Mouse (Mus musculus): ENCODE measurements around the gene Aatf.
"Not testable (repeated sequence)": the region's sequence is repeated elsewhere in the genome, so short reads cannot be mapped to it uniquely, and the experiment has no call there.

Aatf gene

DNA sequence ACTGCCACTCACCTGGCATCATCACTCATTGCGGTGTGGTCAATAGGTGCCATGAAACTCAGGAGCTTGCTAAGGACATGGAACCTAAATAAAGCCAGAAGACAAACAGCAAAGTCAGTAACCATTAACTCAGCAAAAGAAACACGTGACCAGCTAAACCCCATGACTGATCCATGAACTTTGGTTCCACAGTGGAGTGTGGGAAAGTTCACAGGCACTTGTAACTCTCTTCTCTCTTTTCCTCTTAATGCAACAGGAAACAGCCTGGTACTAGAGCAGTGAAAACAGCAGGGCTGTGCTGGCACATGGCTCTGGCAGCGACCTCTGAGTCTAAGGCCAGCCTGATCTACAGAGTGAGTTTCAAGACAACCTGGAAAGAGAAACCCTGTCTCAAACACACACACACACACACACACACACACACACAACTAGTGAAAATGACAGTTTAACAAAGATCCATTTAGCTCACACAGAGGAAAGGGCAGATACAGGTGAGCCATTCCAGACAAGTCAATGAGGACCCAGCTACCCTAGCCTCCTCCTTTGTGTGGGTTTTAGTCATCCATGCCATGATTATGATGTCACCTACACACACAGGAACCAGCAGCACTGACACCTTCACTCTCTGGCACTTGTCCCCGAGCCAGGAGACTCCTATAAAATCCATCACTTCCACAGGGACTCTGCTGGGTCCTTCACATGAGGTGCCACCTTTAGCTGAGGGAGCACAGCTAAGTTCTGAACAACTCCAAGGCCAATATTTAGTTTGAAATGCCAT lies 70.6 kb downstream of the Aatf start:
- no peak for DNase-seq (ENCODE audit: low read depth, low spot score)

GRCm38 (mm10) chr11:84440402-84440801 lies 72.9 kb downstream of the Aatf start:
- DNase-seq (ENCODE audit: low read depth, low spot score) = no peak

- DNase-seq (ENCODE audit: low read depth, low spot score) = no peak
These were observed 78.4 kb downstream of the Aatf start for GRCm38 (mm10) chr11:84434879-84435278.

- no peak for DNase-seq (ENCODE audit: low read depth, low spot score)
These were observed 83.0 kb downstream of the Aatf start for GRCm38 (mm10) chr11:84430336-84430735.

DNA sequence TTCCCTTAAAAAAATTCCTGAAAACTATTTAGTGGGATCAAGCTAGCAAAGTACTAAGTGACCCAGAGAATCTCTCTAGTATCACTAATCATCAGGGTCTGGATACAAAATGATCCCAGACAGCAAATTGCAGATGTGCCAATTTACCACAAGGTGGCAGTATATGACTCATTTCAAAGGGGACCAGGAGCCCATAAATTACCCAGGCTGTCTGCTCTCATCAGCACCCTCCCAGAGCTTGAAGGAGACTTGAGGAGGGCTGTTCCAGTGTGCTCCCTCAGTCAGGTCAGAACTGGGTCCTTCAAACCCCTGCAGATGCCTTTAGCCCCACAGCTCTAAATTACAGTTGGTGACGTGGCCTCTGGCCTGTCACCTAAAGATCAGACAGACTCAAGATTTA lies 83.7 kb downstream of the Aatf start:
- peak; percentile 72 for DNase-seq (ENCODE audit: low read depth, low spot score)

- no peak for DNase-seq (ENCODE audit: low read depth, low spot score)
These were observed 86.7 kb downstream of the Aatf start for GRCm38 (mm10) chr11:84426633-84426998.

DNA sequence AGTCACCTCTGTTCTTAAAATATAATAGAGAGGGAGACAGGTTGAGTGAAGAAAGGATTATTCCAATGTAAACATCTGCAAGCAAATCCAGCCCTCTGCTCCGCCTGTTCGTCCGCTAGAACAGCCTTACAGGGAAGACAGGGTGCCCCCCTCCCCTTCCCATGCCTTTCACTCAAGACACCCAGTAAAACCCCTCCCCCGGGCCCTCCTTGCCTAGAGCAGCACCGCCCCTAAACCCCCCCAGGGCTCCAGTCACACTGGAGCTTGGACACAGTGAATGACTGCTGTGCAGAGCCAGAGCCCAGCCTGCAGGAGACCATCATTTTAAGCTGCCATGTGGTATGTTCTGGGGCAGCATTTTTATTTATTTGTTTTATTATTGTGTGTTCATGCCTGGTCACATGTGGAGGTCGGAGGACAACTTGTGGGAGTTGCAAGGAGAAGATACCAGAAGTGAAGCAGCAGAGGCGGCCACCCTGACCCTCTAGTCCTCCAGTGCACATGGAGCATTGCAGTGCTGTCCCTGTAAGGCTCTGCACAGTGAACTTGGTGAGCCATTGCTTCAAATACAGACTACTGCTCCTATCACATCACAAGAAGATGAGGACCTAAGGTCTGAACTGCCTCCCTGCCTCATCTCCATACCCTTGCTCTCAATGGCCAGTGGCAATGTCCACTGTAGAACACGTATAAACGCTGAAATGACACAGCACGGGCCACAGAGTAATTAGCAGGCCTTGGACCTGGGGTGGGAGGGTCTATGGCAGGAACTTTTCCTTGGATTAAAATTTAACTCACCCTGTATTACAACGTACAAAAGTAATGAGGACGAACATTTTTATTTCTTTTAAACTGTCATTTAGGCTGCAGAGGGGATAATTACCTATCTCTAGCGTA lies 87.3 kb downstream of the Aatf start:
- no peak for DNase-seq (ENCODE audit: low read depth, low spot score)

- DNase-seq (ENCODE audit: low read depth, low spot score) = no peak
These were observed 92.5 kb downstream of the Aatf start for GRCm38 (mm10) chr11:84420779-84421178.

DNA sequence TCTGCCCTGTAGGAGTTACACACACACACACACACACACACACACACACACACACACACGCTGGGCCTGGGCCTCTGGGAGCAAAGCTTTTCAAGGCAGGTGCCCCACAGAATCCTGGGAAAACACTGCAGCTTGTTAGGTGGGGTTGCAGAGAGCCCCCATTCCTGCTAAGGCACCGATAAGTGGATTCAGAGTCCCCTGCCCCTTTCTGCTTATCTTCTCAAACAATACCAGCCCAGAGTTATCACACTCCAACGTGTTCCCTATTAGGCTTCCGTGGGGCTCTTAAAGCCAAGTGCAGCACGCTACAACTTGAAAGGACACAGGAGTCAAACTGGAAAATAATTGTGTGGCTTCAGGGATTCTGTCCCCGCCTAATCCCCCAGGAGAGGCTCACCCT lies 100.2 kb downstream of the Aatf start:
- DNase-seq (ENCODE audit: low read depth, low spot score) = no peak

DNA sequence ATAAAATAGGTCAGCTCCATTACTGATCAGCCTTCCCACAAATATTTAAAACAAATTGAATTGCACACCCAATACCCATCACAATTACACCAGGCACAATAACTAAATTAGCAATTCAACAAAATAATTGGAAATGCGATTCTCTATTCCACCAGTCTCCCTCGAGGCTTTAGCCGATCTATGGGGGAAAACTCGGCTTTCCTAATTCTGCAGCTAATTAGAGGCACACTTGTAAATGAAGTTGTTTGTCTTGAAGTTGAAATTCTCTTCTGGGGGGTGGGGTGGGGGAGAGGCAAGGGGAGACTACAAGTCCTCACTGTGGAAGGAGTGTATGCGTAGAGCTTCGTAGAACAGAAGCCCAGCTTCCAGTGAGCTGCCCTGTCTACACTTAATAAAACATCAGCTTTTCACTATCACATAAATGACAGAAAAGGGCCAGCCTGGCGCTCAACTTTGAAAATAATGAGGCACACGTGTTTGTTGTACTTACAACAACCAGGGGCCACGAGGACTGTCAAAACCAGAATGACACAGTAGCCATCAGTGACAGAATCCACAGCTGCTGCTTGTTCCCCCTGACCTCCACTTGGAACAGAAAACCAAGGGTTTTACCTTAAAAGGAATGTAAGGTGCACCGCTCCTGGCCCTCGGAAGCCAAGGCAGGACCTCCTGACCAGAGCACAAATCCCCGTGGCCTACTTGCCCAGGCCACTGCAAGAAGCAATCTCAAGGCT lies 101.0 kb downstream of the Aatf start:
- no peak for DNase-seq (ENCODE audit: low read depth, low spot score)

- no peak for DNase-seq (ENCODE audit: low read depth, low spot score)
These were observed 101.7 kb downstream of the Aatf start for GRCm38 (mm10) chr11:84411642-84412018.

DNA sequence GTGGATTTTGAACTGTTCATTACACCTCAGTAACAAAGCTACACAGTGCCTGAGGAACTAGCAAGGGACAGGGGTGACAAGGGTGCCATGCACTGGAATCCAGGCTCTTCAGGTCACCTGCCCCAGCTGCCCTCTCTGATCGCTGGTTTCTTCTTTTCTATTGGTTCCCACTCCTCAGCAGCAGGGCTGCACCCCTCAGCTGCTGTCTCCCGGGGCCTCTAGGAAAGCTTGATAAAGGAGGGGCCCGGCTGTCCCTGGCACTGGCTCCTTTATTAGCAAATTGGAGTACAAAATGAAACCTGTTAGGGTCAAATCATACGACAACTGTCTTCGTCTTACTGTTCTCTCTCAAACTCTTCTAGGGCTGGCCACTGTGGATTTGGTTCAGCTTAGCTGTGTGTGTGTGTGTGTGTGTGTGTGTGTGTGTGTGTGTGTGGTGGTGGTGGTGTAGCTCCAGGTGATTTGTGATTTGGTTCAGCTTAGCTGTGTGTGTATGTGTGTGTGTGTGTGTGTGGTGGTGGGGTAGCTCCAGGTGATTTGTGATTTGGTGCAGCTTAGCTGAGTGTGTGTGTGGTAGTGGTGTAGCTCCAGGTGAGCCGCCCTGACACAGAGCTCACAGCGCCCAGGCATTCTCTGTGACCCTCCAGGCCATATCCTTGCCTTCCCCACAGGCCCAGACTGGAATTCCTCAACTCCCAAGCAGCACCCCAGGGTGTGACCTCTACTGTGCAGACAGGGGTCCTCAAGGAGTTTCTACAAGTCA lies 102.3 kb downstream of the Aatf start:
- DNase-seq (ENCODE audit: low read depth, low spot score) = no peak

- peak; percentile 16 for DNase-seq (ENCODE audit: low read depth, low spot score)
These were observed 102.9 kb downstream of the Aatf start for GRCm38 (mm10) chr11:84410383-84410782.

DNA sequence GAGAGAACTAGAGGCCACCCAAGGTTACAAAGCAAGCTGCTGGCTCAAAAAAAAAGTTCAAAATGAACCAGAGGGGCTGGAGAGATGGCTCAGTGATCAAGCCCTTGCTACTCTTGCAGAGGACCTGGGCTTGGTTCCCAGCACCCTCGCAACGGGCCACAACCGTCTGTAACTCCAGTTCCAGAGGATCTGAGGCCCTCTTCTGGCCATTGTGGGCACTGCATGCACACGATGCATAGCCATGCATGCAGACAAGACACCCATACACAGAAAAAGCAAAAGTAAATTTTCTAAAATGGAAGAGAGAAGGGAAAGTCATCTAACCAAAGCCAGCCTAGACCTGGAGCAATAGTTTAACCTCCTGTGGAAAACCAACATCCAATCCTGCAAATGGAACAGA lies 106.6 kb downstream of the Aatf start:
- DNase-seq (ENCODE audit: low read depth, low spot score) = no peak

DNA sequence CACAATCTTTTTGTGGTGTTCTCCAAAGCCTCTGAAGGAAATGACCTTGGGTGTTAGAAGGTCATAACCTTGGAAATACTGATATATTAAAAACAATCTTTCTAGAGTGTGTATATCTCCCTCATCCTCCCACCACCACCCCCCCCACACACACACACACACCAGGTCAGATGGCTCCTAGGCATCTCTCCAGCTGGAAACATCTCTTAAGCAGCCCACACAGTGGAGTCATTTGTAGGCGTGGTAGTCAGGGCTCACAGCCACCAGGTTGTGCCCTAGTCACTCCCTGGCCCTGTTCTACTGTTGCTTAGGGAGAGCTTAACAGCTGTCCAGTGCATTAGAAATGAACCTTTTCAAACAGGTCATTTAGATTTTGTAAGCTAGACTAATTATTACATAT lies 118.3 kb downstream of the Aatf start:
- DNase-seq (ENCODE audit: low read depth, low spot score) = peak; percentile 72

GRCm38 (mm10) chr11:84393571-84393970 lies 119.8 kb downstream of the Aatf start:
- DNase-seq (ENCODE audit: low read depth, low spot score) = no peak

- not testable (repeated sequence) for DNase-seq (ENCODE audit: low read depth, low spot score)
These were observed 121.3 kb downstream of the Aatf start for GRCm38 (mm10) chr11:84392066-84392465.

- DNase-seq (ENCODE audit: low read depth, low spot score) = no peak
These were observed 122.2 kb downstream of the Aatf start for GRCm38 (mm10) chr11:84391126-84391525.

- DNase-seq (ENCODE audit: low read depth, low spot score) = no peak
These were observed 124.0 kb downstream of the Aatf start for GRCm38 (mm10) chr11:84389332-84389731.

DNA sequence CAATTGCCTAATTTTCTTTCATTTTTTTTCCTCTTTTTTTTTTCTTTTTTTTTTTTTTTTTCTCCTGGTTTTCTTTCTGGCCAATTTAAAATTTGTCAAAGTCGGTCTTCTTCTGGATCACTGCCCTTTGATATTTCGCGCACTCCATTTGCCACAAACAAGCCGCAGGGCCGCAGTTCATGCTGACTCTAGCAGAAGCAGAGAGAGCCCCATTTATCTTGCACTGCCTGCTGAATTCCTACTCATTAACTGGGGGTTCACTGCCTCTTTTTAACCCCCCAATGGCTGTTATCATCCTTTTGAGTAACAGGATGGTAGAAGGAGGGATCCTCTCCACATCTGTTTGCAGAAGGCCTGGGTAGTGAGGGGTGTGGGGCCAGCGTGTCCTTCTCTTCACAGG lies 129.4 kb downstream of the Aatf start:
- DNase-seq (ENCODE audit: low read depth, low spot score) = no peak

- DNase-seq (ENCODE audit: low read depth, low spot score) = no peak
These were observed 130.9 kb downstream of the Aatf start for GRCm38 (mm10) chr11:84382450-84382849.

Data from 3T3-L1 (cell line).